Mouse (Mus musculus) midbrain, embryonic 14.5 days (tissue): ENCODE data around the gene Rrm1. TPM values are rescaled to one million over a fixed set of nuclear protein-coding genes. Genes with fewer than 3 reads are reported as not detected.
"Not testable (repeated sequence)": the region's sequence is repeated elsewhere in the genome, so short reads cannot be mapped to it uniquely, and the experiment has no call there.

Experiments
- ATAC-seq: fragments of 200-750 bp; cut with Nextera tagmentation; 2 replicates; pipeline ENCODE4 v1.8.0; 2017; ENCODE audit warnings: moderate number of reproducible peaks, moderate library complexity; ENCODE audit not compliant: low FRiP score, low TSS enrichment
- DNase-seq: peaks from one replicate; pipeline ENCODE4 v3.0.0-alpha.2; 2015
- H3K27ac ChIP-seq: fragments of 300-500 bp; sonication (generic); replicated peaks from 2 replicates; pipeline ENCODE4 v1.5.1; 2014; ENCODE audit warnings: mild to moderate bottlenecking, low read depth, low read length, moderate library complexity
- H3K27me3 ChIP-seq: fragments of 300-500 bp; sonication (generic); 2 replicates; pipeline ENCODE4 v1.6.1; 2014; ENCODE audit warnings: low read length, control low read depth, mixed read lengths; ENCODE audit not compliant: control insufficient read depth, insufficient read depth
- H3K36me3 ChIP-seq: fragments of 300-500 bp; sonication (generic); 2 replicates; pipeline ENCODE4 v1.6.1; 2014; ENCODE audit warnings: low read length, control low read depth; ENCODE audit not compliant: control insufficient read depth, insufficient read depth
- H3K4me1 ChIP-seq: fragments of 300-500 bp; sonication (generic); 2 replicates; pipeline ENCODE4 v1.6.1; 2014; ENCODE audit warnings: mild to moderate bottlenecking, antibody characterized with exemption, low read length, control low read depth; ENCODE audit not compliant: control insufficient read depth, insufficient read depth
- H3K4me2 ChIP-seq: fragments of 300-500 bp; sonication (generic); 2 replicates; pipeline ENCODE4 v1.6.1; 2014; ENCODE audit warnings: mild to moderate bottlenecking, low read length, moderate library complexity
- H3K4me3 ChIP-seq: fragments of 300-500 bp; sonication (generic); replicated peaks from 2 replicates; pipeline ENCODE4 v1.5.1; 2014; ENCODE audit warnings: low read depth, low read length
- H3K9ac ChIP-seq: fragments of 300-500 bp; sonication (generic); replicated peaks from 2 replicates; pipeline ENCODE4 v1.6.1; 2014; ENCODE audit warnings: mild to moderate bottlenecking, low read length, moderate library complexity
- H3K9me3 ChIP-seq: fragments of 300-500 bp; sonication (generic); 2 replicates; pipeline ENCODE4 v1.6.1; 2016; ENCODE audit warnings: low read length, control low read depth, mixed read lengths; ENCODE audit not compliant: control insufficient read depth
- WGBS: fragments of 180-500 bp; shearing (Covaris S2); extraction: QIAGEN DNeasy Blood & Tissue Kit; methylation state at CpG from one replicate; pipeline ENCODE4 v1.1.7; 2014; 5-methylcytosine and 5-hydroxymethylcytosine counted together
- polyA plus RNA-seq: library from polyadenylated mRNA; unstranded; fragments of >200 nt; fragmentation: Nextera tagmentation; extraction: Ambion mirVana; gene quantifications from 2 replicates; pipeline ENCODE4 v1.2.1, GENCODE M21; 2014

The Rrm1 gene
- 36.2 and 65.9 TPM in 2 replicates for polyA plus RNA-seq

- H3K27ac ChIP-seq = peak within 1 kb of the TSS; percentile 77
- H3K9ac ChIP-seq = peak within 1 kb of the TSS; percentile 67
- peaks cover 10% of the 10 kb centered on the region for H3K4me1 ChIP-seq
- peak; percentile 98 for DNase-seq
- no peaks in the 10 kb centered on the region for H3K9me3 ChIP-seq
- H3K4me3 ChIP-seq = peak within 1 kb of the TSS; percentile 78
- no peaks in the 10 kb centered on the region for H3K27me3 ChIP-seq
- peaks cover 18% of the 10 kb centered on the region for H3K36me3 ChIP-seq
- peak within 1 kb of the TSS; percentile 74 for H3K4me2 ChIP-seq
- peak; percentile 99 for ATAC-seq
- WGBS = under 1% methylated on average over 56 of the region's 56 CpGs
Observed at GRCm38 (mm10) chr7:102441657-102442391, at the start of gene Rrm1. Rrm1 (plus strand) TSS chr7:102441695.

GRCm38 (mm10) chr7:102393898-102394297 is 47.6 kb upstream of the Rrm1 start:
- Histone ChIP-seq H3K36me3 (no peaks in the 10 kb centered on the region), H3K4me3 (no peak overlapping the region), H3K27me3 (no peaks in the 10 kb centered on the region), H3K9ac (no peak overlapping the region), H3K4me1 (no peaks in the 10 kb centered on the region), H3K9me3 (no peaks in the 10 kb centered on the region), H3K4me2 (no peak overlapping the region), H3K27ac (no peak overlapping the region)
- 93% methylated on average over 2 of the region's 2 CpGs for WGBS
- no peak for DNase-seq
- ATAC-seq = no peak

- Histone ChIP-seq H3K36me3 (no peaks in the 10 kb centered on the region), H3K4me1 (no peaks in the 10 kb centered on the region), H3K9me3 (no peaks in the 10 kb centered on the region), H3K27ac (no peak overlapping the region), H3K27me3 (no peaks in the 10 kb centered on the region), H3K9ac (no peak overlapping the region), H3K4me2 (no peak overlapping the region), H3K4me3 (no peak overlapping the region)
- WGBS = 86% methylated on average over 7 of the region's 7 CpGs
- ATAC-seq (no peak), DNase-seq (no peak)
Observed at GRCm38 (mm10) chr7:102395894-102396293, 45.6 kb upstream of the Rrm1 start.

- no peak overlapping the region for H3K9ac ChIP-seq
- whole genome bisulfite sequencing = 96% methylated on average over 3 of the region's 3 CpGs
- H3K27ac ChIP-seq = no peak overlapping the region
- H3K4me1 ChIP-seq = no peaks in the 10 kb centered on the region
- ATAC-seq (no peak), DNase-seq (no peak)
- H3K4me2 ChIP-seq = no peak overlapping the region
- H3K27me3 ChIP-seq = no peaks in the 10 kb centered on the region
- H3K9me3 ChIP-seq = no peaks in the 10 kb centered on the region
- H3K4me3 ChIP-seq = no peak overlapping the region
- no peaks in the 10 kb centered on the region for H3K36me3 ChIP-seq
Observed at GRCm38 (mm10) chr7:102396331-102396730, 45.2 kb upstream of the Rrm1 start.

GRCm38 (mm10) chr7:102399180-102399731 is 42.2 kb upstream of the Rrm1 start:
- H3K4me1 ChIP-seq = no peaks in the 10 kb centered on the region
- 38% methylated on average over 3 of the region's 3 CpGs for WGBS

GRCm38 (mm10) chr7:102404118-102404517 is 37.4 kb upstream of the Rrm1 start:
- no peaks in the 10 kb centered on the region for H3K36me3 ChIP-seq
- no peak overlapping the region for H3K9ac ChIP-seq
- 95% methylated on average over 2 of the region's 2 CpGs for WGBS
- H3K4me3 ChIP-seq = no peak overlapping the region
- H3K4me2 ChIP-seq = no peak overlapping the region
- H3K27me3 ChIP-seq = no peaks in the 10 kb centered on the region
- no peak overlapping the region for H3K27ac ChIP-seq
- H3K4me1 ChIP-seq = no peaks in the 10 kb centered on the region
- DNase-seq (no peak), ATAC-seq (no peak)
- H3K9me3 ChIP-seq = no peaks in the 10 kb centered on the region

More at GRCm38 (mm10) chr7:102399180-102399731, 42.2 kb upstream of the Rrm1 start:
- no peak for ATAC-seq
- H3K36me3 ChIP-seq = no peaks in the 10 kb centered on the region
- peak; percentile 3 for DNase-seq
- no peak overlapping the region for H3K9ac ChIP-seq
- no peak overlapping the region for H3K4me3 ChIP-seq
- no peaks in the 10 kb centered on the region for H3K27me3 ChIP-seq
- no peaks in the 10 kb centered on the region for H3K9me3 ChIP-seq
- H3K27ac ChIP-seq = no peak overlapping the region
- H3K4me2 ChIP-seq = no peak overlapping the region

GRCm38 (mm10) chr7:102407440-102407839 is 34.1 kb upstream of the Rrm1 start:
- DNase-seq = no peak
- Histone ChIP-seq H3K9me3 (no peaks in the 10 kb centered on the region), H3K9ac (no peak overlapping the region), H3K27ac (no peak overlapping the region), H3K36me3 (no peaks in the 10 kb centered on the region), H3K4me2 (no peak overlapping the region), H3K4me3 (no peak overlapping the region), H3K27me3 (no peaks in the 10 kb centered on the region), H3K4me1 (no peaks in the 10 kb centered on the region)
- no peak for ATAC-seq

- H3K9ac ChIP-seq, ATAC-seq, H3K4me2 ChIP-seq, DNase-seq, H3K36me3 ChIP-seq, H3K4me3 ChIP-seq, H3K27ac ChIP-seq, H3K9me3 ChIP-seq, H3K4me1 ChIP-seq, H3K27me3 ChIP-seq: not testable (repeated sequence)
- 94% methylated on average over 9 of the region's 9 CpGs for WGBS
Observed at GRCm38 (mm10) chr7:102415272-102415671, 26.2 kb upstream of the Rrm1 start.

- ATAC-seq = no peak
- no peak overlapping the region for H3K4me3 ChIP-seq
- no peak overlapping the region for H3K27ac ChIP-seq
- H3K9ac ChIP-seq = no peak overlapping the region
- no peaks in the 10 kb centered on the region for H3K9me3 ChIP-seq
- no peaks in the 10 kb centered on the region for H3K4me1 ChIP-seq
- H3K27me3 ChIP-seq = no peaks in the 10 kb centered on the region
- no peak overlapping the region for H3K4me2 ChIP-seq
- 47% methylated on average over 6 of the region's 6 CpGs for WGBS
- no peak for DNase-seq
- H3K36me3 ChIP-seq = no peaks in the 10 kb centered on the region
Observed at GRCm38 (mm10) chr7:102415841-102416240, 25.7 kb upstream of the Rrm1 start.
